Mouse (Mus musculus) liver, postnatal 0 days (tissue): ENCODE measurements around the gene Spdye4a. TPM values are rescaled to one million over a fixed set of nuclear protein-coding genes. Genes with fewer than 3 reads are reported as not detected.

Experiments
- ATAC-seq: fragments of 200-750 bp; cut with Nextera tagmentation; 2 replicates; pipeline ENCODE4 v1.8.0; 2017; ENCODE audit warnings: mild to moderate bottlenecking, moderate library complexity
- DNase-seq: peaks from one replicate; pipeline ENCODE4 v3.0.0-alpha.2; 2016
- H3K27ac ChIP-seq: fragments of 300-500 bp; sonication (generic); 2 replicates; pipeline ENCODE4 v1.5.1; 2014; ENCODE audit warnings: antibody characterized with exemption, moderate library complexity, mild to moderate bottlenecking, low read depth
- H3K27me3 ChIP-seq: fragments of 300-500 bp; sonication (generic); 2 replicates; pipeline ENCODE4 v1.6.1; 2014; ENCODE audit warnings: low read length, control low read depth, mixed read lengths; ENCODE audit not compliant: insufficient read depth
- H3K36me3 ChIP-seq: fragments of 300-500 bp; sonication (generic); replicated peaks from 2 replicates; pipeline ENCODE4 v1.6.1; 2014; ENCODE audit warnings: mild to moderate bottlenecking, control low read depth, low read length, moderate library complexity, mixed read lengths; ENCODE audit not compliant: insufficient read depth
- H3K4me1 ChIP-seq: fragments of 300-500 bp; sonication (generic); 2 replicates; pipeline ENCODE4 v1.6.1; 2014; ENCODE audit warnings: antibody characterized with exemption, mild to moderate bottlenecking, control low read depth; ENCODE audit not compliant: insufficient read depth
- H3K4me2 ChIP-seq: fragments of 300-500 bp; sonication (generic); 2 replicates; pipeline ENCODE4 v1.6.1; 2014; ENCODE audit warnings: low read depth, mild to moderate bottlenecking, low read length, moderate library complexity, mixed read lengths
- H3K4me3 ChIP-seq: fragments of 300-500 bp; sonication (generic); 2 replicates; pipeline ENCODE4 v1.5.1; 2014; ENCODE audit warnings: low read depth, low read length
- H3K9ac ChIP-seq: fragments of 300-500 bp; sonication (generic); replicated peaks from 2 replicates; pipeline ENCODE4 v1.6.1; 2014; ENCODE audit warnings: mild to moderate bottlenecking, moderate library complexity
- H3K9me3 ChIP-seq: fragments of 300-500 bp; sonication (generic); 2 replicates; pipeline ENCODE4 v1.6.1; 2016; ENCODE audit warnings: mild to moderate bottlenecking, control low read depth, low read length, mixed read lengths
- CTCF ChIP-seq: sonication (generic); IDR thresholded peaks from 2 replicates; pipeline ENCODE4 v1.5.1; 2016; ENCODE audit warnings: antibody characterized with exemption, low read depth
- EP300 ChIP-seq: IDR thresholded peaks from 2 replicates; pipeline ENCODE4 v1.6.1; 2016; ENCODE audit warnings: antibody characterized with exemption, low read depth, mild to moderate bottlenecking
- WGBS: fragments of 180-500 bp; shearing (Covaris S2); extraction: QIAGEN DNeasy Blood & Tissue Kit; methylation state at CpG from one replicate; pipeline ENCODE4 v1.1.7; 2014; ENCODE audit not compliant: insufficient replicate concordance; 5-methylcytosine and 5-hydroxymethylcytosine counted together
- polyA plus RNA-seq: library from polyadenylated mRNA; unstranded; fragments of >200 nt; fragmentation: Nextera tagmentation; extraction: Ambion mirVana; gene quantifications from 2 replicates; pipeline ENCODE4 v1.2.1, GENCODE M21; 2015

The Spdye4a gene
- polyA plus RNA-seq, 1 experiment from 2014 or later = not detected

DNA sequence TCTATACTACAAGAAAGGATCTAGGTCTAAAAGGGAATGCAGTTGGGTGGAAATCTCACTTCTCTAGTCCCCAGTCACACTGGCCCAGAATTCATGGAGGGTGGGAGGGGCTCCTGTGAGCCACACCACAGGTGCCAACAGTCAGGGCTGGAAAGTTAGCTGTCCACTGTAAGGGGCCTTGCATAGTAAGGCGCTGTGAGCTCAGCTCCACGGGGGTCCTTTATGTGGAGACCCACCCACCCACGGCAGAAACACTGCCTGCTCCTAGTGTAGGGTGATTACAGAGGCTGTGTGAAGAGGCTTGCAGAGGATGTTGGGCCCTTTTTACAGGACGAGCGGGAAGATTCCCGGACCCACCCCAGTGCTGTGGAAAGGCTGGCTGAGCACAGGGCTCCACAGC lies 25.3 kb upstream of the Spdye4a start:
- no peaks in the 10 kb centered on the region for H3K9me3 ChIP-seq
- TF ChIP-seq EP300 (no peak), CTCF (no peak)
- H3K4me3 ChIP-seq = no peak overlapping the region
- ATAC-seq (no peak), DNase-seq (no peak)
- H3K27me3 ChIP-seq = peaks cover 56% of the 10 kb centered on the region
- H3K27ac ChIP-seq = no peak overlapping the region
- no peak overlapping the region for H3K9ac ChIP-seq
- H3K4me1 ChIP-seq = peaks cover 8% of the 10 kb centered on the region
- H3K4me2 ChIP-seq = no peak overlapping the region
- peaks cover 8% of the 10 kb centered on the region; the same call in 1 of the 2 replicates for H3K36me3 ChIP-seq
- 50% methylated on average over 6 of the region's 6 CpGs for WGBS

DNA sequence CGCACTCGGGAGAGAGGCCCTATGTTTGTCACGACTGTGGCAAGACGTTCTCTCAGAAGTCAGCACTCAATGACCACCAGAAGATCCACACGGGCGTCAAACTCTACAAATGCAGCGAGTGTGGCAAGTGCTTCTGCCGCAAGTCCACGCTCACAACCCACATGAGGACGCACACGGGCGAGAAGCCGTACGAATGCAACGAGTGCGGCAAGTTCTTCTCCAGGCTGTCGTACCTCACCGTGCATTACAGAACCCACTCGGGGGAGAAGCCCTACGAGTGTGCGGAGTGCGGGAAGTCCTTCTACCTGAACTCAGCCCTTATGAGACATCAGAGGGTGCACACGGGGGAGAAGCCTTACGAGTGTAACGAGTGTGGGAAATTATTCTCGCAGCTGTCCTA lies 18.2 kb upstream of the Spdye4a start:
- Histone ChIP-seq H3K27ac (no peak overlapping the region), H3K4me3 (no peak overlapping the region), H3K36me3 (peaks cover 57% of the 10 kb centered on the region), H3K9me3 (no peaks in the 10 kb centered on the region), H3K4me2 (no peak overlapping the region), H3K9ac (no peak overlapping the region), H3K4me1 (no peaks in the 10 kb centered on the region), H3K27me3 (no peaks in the 10 kb centered on the region)
- TF ChIP-seq CTCF = no peak
- TF ChIP-seq EP300 = no peak
- WGBS = 92% methylated on average over 26 of the region's 26 CpGs
- no peak for DNase-seq
- ATAC-seq = no peak

DNA sequence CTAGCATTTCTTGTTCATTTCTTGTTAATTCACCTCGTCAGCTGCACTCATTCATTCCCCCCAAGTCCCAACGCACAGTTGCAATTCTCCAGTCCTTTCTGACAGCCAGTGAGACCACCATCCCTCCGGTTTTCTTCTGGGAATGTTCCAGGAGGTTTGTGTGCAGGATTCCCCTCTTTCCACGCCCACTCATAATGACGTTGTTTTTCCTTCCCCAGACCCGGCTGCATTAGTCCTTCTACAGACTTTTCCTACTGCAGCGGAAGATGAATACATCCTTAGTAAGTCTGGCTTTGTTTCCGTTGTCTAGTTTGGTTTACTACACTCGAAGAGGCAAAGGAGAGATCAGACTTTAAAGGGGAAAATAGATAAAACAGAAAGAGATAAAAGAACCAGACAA lies 9.3 kb upstream of the Spdye4a start:
- H3K27ac ChIP-seq = no peak overlapping the region
- peaks cover 11% of the 10 kb centered on the region for H3K36me3 ChIP-seq
- H3K27me3 ChIP-seq = no peaks in the 10 kb centered on the region
- ATAC-seq (no peak), DNase-seq (no peak)
- no peak for TF ChIP-seq EP300
- TF ChIP-seq CTCF = no peak
- peak overlapping the region; percentile 93 for H3K4me2 ChIP-seq
- 42% methylated on average over 9 of the region's 9 CpGs for WGBS
- no peaks in the 10 kb centered on the region for H3K9me3 ChIP-seq
- H3K9ac ChIP-seq = 0 out of 2 replicates have a peak overlapping the region, but pooled peaks have one; percentile 80
- H3K4me3 ChIP-seq = peak overlapping the region; percentile 87
- 0 out of 2 replicates have a peak, but pooled peaks cover 7% of the 10 kb centered on the region for H3K4me1 ChIP-seq

DNA sequence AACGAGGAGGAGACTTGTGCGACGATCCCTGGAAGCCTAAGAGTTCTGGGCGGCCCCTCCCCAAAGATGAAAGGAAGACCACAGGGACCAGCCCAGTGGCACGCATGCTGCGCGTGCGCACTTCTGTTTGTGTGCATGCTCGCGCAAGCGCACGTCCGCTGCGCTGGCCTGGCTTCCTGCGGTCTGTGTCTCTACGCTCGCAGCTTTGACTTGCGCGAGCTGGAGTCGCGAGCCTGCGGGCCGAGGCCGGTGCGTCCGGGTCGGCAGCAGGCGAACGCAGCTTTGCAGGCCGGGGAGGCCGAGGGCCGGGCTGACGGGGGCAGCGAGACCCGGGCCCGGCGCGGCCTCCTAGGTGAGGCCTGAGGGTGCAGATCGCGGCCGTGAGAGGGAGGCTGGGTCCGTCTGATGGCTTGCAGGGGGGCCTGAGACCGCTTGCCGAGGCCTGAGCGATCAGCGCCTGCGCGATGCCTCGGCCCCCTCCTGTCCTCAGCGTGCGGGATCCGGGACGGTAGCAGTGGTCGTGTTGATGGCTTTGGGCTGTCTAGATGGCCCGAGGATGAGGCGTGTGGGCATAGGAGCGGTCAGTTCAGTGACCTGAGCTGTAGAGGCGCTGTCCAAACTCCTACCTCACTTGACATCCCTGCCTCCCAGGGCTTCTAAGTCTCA lies 8.5 kb upstream of the Spdye4a start, which contains the start of gene Zfp12:
Gene Zfp12 (plus strand): TSS at position 136 of the 666 bp plus-strand sequence.
- Histone ChIP-seq H3K9ac (peak within 1 kb of the TSS; percentile 80), H3K4me2 (peak within 1 kb of the TSS; percentile 93), H3K9me3 (no peaks in the 10 kb centered on the region), H3K27me3 (no peaks in the 10 kb centered on the region), H3K4me3 (peak within 1 kb of the TSS; percentile 87), H3K27ac (peak within 1 kb of the TSS; percentile 90), H3K36me3 (0 out of 2 replicates have a peak, but pooled peaks cover 3% of the 10 kb centered on the region), H3K4me1 (0 out of 2 replicates have a peak, but pooled peaks cover 7% of the 10 kb centered on the region)
- ATAC-seq (peak; percentile 96), DNase-seq (peak; percentile 87)
- 1% methylated on average over 55 of the region's 58 CpGs for WGBS
- peak; percentile 41 for TF ChIP-seq CTCF
- TF ChIP-seq EP300 = no peak

DNA sequence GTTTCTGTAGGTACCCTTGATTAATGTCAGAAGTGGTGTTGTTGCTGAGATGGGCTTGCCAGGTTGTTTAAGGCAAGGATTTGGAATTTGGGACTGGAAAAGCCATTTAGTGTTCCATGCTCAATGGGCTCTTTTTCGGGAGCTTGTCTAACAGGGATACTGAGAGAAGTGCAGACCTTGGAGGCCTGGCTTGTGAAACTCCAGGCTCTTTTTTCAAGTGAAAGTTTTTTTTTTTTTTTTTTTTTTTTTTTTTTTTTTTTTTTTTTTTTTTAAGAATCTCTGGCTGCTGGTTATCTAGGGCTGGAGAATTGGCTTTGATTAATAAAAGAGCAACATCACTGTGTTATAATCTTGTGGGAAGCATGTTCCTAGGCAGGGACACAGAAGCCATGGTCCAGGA lies 4.4 kb downstream of the Spdye4a start:
- Histone ChIP-seq H3K9ac (no peak overlapping the region), H3K9me3 (no peaks in the 10 kb centered on the region), H3K27me3 (no peaks in the 10 kb centered on the region), H3K4me2 (no peak overlapping the region), H3K27ac (no peak overlapping the region), H3K4me1 (no peaks in the 10 kb centered on the region), H3K36me3 (no peaks in the 10 kb centered on the region), H3K4me3 (no peak overlapping the region)
- DNase-seq = no peak
- TF ChIP-seq CTCF (no peak), EP300 (no peak)
- WGBS = 63% methylated on average over 1 of the region's 1 CpGs
- ATAC-seq = no peak

GRCm38 (mm10) chr5:143220996-143221395 lies 5.7 kb downstream of the Spdye4a start:
- no peaks in the 10 kb centered on the region for H3K4me1 ChIP-seq
- no peak overlapping the region for H3K9ac ChIP-seq
- TF ChIP-seq CTCF (no peak), EP300 (no peak)
- H3K27ac ChIP-seq = no peak overlapping the region
- ATAC-seq (no peak), DNase-seq (no peak)
- no peaks in the 10 kb centered on the region for H3K27me3 ChIP-seq
- H3K4me2 ChIP-seq = no peak overlapping the region
- H3K9me3 ChIP-seq = no peaks in the 10 kb centered on the region
- no peaks in the 10 kb centered on the region for H3K36me3 ChIP-seq
- no peak overlapping the region for H3K4me3 ChIP-seq
- WGBS = 68% methylated on average over 5 of the region's 5 CpGs
